Mouse (Mus musculus) heart, postnatal 0 days (tissue): ENCODE data around the gene Rgs12.

Source experiments
- CTCF ChIP-seq: IDR thresholded peaks from 2 replicates; pipeline ENCODE4 v1.5.1; 2016; ENCODE audit warnings: antibody characterized with exemption, control low read depth, low read depth
- EP300 ChIP-seq: IDR thresholded peaks from 2 replicates; pipeline ENCODE4 v1.6.1; 2016; ENCODE audit warnings: antibody characterized with exemption, low read depth

DNA sequence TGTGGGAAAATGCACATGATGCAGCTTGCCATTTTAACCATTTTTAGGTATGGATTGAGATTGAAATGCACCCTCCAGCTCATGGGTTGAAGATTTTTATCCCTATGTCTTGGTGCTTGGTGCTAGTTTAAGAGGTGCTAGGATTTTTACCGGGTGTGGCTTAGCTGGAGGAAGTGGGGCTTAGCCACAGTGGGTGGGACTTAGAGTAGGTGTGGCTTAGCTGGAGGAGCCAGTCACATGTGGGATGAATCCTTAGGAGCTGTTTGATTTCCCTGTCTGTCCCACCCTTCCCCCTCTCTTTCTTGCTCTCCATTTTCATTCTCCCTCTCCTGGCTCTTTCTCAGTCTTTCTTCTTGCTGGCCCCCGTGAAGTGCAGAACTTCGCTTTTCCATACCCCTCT lies 32.5 kb downstream of the Rgs12 start:
- TF ChIP-seq CTCF (no peak), EP300 (no peak)
